Mouse (Mus musculus) liver, embryonic 14.5 days (tissue): ENCODE measurements at regions not wholly inside any gene's neighbourhood (a gene's known extent, or its start where the extent isn't known, plus 50 kb on each side); places are given as distances from the start of the nearest gene placed in this dataset.
A peak's percentile ranks its signal among the peaks of the same experiment; 100 is the strongest.

Experiments
- ATAC-seq: fragments of 200-750 bp; cut with Nextera tagmentation; 2 replicates; pipeline ENCODE4 v1.8.0; 2017; ENCODE audit warnings: moderate number of reproducible peaks, mild to moderate bottlenecking, moderate library complexity; ENCODE audit not compliant: insufficient read depth
- DNase-seq, 3 experiments: peaks; one replicate each; pipeline ENCODE4 v3.0.0-alpha.2; 2012 to 2013; ENCODE audit warnings: low read depth in 3 of 3, low spot score in 3 of 3
- H3K27ac ChIP-seq: fragments of 300-500 bp; sonication (generic); 2 replicates; pipeline ENCODE4 v1.5.1; 2014; ENCODE audit warnings: moderate library complexity, mild to moderate bottlenecking, control low read depth, inconsistent platforms
- H3K27me3 ChIP-seq: fragments of 300-500 bp; sonication (generic); 2 replicates; pipeline ENCODE4 v1.6.1; 2014; ENCODE audit warnings: mild to moderate bottlenecking, low read length, moderate library complexity; ENCODE audit not compliant: control insufficient read depth, insufficient read depth
- H3K36me3 ChIP-seq: fragments of 300-500 bp; sonication (generic); replicated peaks from 2 replicates; pipeline ENCODE4 v1.6.1; 2014; ENCODE audit warnings: low read depth; ENCODE audit not compliant: control insufficient read depth, insufficient read depth
- H3K4me1 ChIP-seq, 2 experiments: fragments of 200-500 bp in 1 of 2; fragments of 300-500 bp in 1 of 2; sonication (generic) in 1 of 2; replicated peaks; 2 replicates each; pipeline ENCODE4 v1.6.1; 2012 to 2014; ENCODE audit warnings: antibody characterized with exemption in 1 of 2, inconsistent platforms in 1 of 2, low read length in 1 of 2; ENCODE audit not compliant: control insufficient read depth in 2 of 2, insufficient read depth in 2 of 2
- H3K4me2 ChIP-seq: fragments of 300-500 bp; sonication (generic); 2 replicates; pipeline ENCODE4 v1.6.1; 2014; ENCODE audit warnings: low read depth, mild to moderate bottlenecking, control low read depth, moderate library complexity
- H3K4me3 ChIP-seq, 2 experiments: fragments of 200-500 bp in 1 of 2; fragments of 300-500 bp in 1 of 2; sonication (generic) in 1 of 2; 2 replicates each; pipeline ENCODE4 v1.5.1; 2012 to 2014; ENCODE audit warnings: low read depth in 2 of 2, low read length in 2 of 2, mild to moderate bottlenecking in 2 of 2, control low read depth in 1 of 2, inconsistent platforms in 1 of 2, moderate library complexity in 1 of 2; ENCODE audit not compliant: insufficient read depth in 1 of 2
- H3K9ac ChIP-seq: fragments of 300-500 bp; sonication (generic); replicated peaks from 2 replicates; pipeline ENCODE4 v1.6.1; 2014; ENCODE audit warnings: mild to moderate bottlenecking, control low read depth, moderate library complexity
- H3K9me3 ChIP-seq: fragments of 300-500 bp; sonication (generic); 2 replicates; pipeline ENCODE4 v1.6.1; 2016; ENCODE audit warnings: low read length, mixed read lengths; ENCODE audit not compliant: control insufficient read depth
- CTCF ChIP-seq: IDR thresholded peaks from 2 replicates; pipeline ENCODE4 v1.5.1; 2016; ENCODE audit warnings: antibody characterized with exemption, low read depth, control low read depth
- EP300 ChIP-seq: IDR thresholded peaks from 2 replicates; pipeline ENCODE4 v1.6.1; 2016; ENCODE audit warnings: antibody characterized with exemption, low read depth
- WGBS: fragments of 180-500 bp; shearing (Covaris S2); extraction: QIAGEN DNeasy Blood & Tissue Kit; methylation state at CpG from one replicate; pipeline ENCODE4 v1.1.7; 2014; ENCODE audit not compliant: insufficient replicate concordance; 5-methylcytosine and 5-hydroxymethylcytosine counted together

GRCm38 (mm10) chr1:151075541-151075940 is 82.3 kb upstream of the Hmcn1 start:
- ATAC-seq: no peak

GRCm38 (mm10) chr1:151078909-151079522 is 85.8 kb upstream of the Hmcn1 start:
- WGBS: 29% methylated on average over 16 of the region's 16 CpGs
- peak; percentile 57 for ATAC-seq
- H3K4me1 ChIP-seq: peaks cover 28 to 33% of the 10 kb centered on the region in 2 experiments
- TF ChIP-seq CTCF: peak; percentile 99
- TF ChIP-seq EP300: peak; percentile 32; the same call in 1 of the 2 replicates
- H3K4me2 ChIP-seq: peak overlapping the region; percentile 86
- H3K4me3 ChIP-seq: no peak overlapping the region
- H3K36me3 ChIP-seq: no peaks in the 10 kb centered on the region
- peak overlapping the region; percentile 77 for H3K9ac ChIP-seq
- DNase-seq: peak; percentile 64 to 72 (median 65)
- no peaks in the 10 kb centered on the region for H3K27me3 ChIP-seq
- H3K9me3 ChIP-seq: no peaks in the 10 kb centered on the region
- peak overlapping the region; percentile 94 for H3K27ac ChIP-seq

More at GRCm38 (mm10) chr1:151075541-151075940, 82.3 kb upstream of the Hmcn1 start:
- Histone ChIP-seq H3K36me3 (no peaks in the 10 kb centered on the region), H3K4me1 (peaks cover 15 to 22% of the 10 kb centered on the region in 2 experiments), H3K9ac (no peak overlapping the region), H3K9me3 (no peaks in the 10 kb centered on the region), H3K27me3 (no peaks in the 10 kb centered on the region), H3K27ac (no peak overlapping the region), H3K4me3 (no peak overlapping the region), H3K4me2 (no peak overlapping the region)
- TF ChIP-seq EP300: no peak
- no peak for DNase-seq
- WGBS: 70% methylated on average over 6 of the region's 6 CpGs

- H3K9ac ChIP-seq: peak overlapping the region; percentile 77
Observed at GRCm38 (mm10) chr1:151079614-151080360, 86.6 kb upstream of the Hmcn1 start.

GRCm38 (mm10) chr1:151080510-151080980 is 87.3 kb upstream of the Hmcn1 start:
- TF ChIP-seq EP300: no peak
- TF ChIP-seq CTCF: peak; percentile 43; the same call in 1 of the 2 replicates
- H3K4me1 ChIP-seq: peaks cover 26 to 28% of the 10 kb centered on the region in 2 experiments
- peak; percentile 39 for ATAC-seq
- H3K27me3 ChIP-seq: no peaks in the 10 kb centered on the region
- H3K4me3 ChIP-seq: peak overlapping the region in 1 of 2 experiments; percentile 20; a peak in 1 of 4 replicates
- WGBS: 21% methylated on average over 9 of the region's 9 CpGs
- peak overlapping the region; percentile 77 for H3K9ac ChIP-seq
- DNase-seq: no peak
- H3K27ac ChIP-seq: peak overlapping the region; percentile 94
- H3K9me3 ChIP-seq: no peaks in the 10 kb centered on the region
- peak overlapping the region; percentile 86 for H3K4me2 ChIP-seq
- no peaks in the 10 kb centered on the region for H3K36me3 ChIP-seq

More at GRCm38 (mm10) chr1:151079614-151080360, 86.6 kb upstream of the Hmcn1 start:
- peak overlapping the region; percentile 86 for H3K4me2 ChIP-seq
- TF ChIP-seq EP300 (peak; percentile 93), CTCF (no peak)
- 26% methylated on average over 15 of the region's 15 CpGs for WGBS
- no peaks in the 10 kb centered on the region for H3K9me3 ChIP-seq
- H3K27ac ChIP-seq: peak overlapping the region; percentile 94
- no peaks in the 10 kb centered on the region for H3K27me3 ChIP-seq
- peak; percentile 78 to 81 (median 80) for DNase-seq
- no peaks in the 10 kb centered on the region for H3K36me3 ChIP-seq
- peak overlapping the region; percentile 31 to 36; a peak in 3 of 4 replicates for H3K4me3 ChIP-seq
- peaks cover 28 to 30% of the 10 kb centered on the region in 2 experiments for H3K4me1 ChIP-seq
- ATAC-seq: peak; percentile 91

GRCm38 (mm10) chr1:151082510-151083033 is 89.3 kb upstream of the Hmcn1 start:
- ATAC-seq: no peak
- no peaks in the 10 kb centered on the region for H3K36me3 ChIP-seq
- H3K9ac ChIP-seq: no peak overlapping the region
- H3K9me3 ChIP-seq: no peaks in the 10 kb centered on the region
- no peak for TF ChIP-seq EP300
- TF ChIP-seq CTCF: no peak
- no peak for DNase-seq
- H3K4me1 ChIP-seq: peaks cover 31 to 33% of the 10 kb centered on the region in 2 experiments
- H3K4me2 ChIP-seq: no peak overlapping the region
- no peaks in the 10 kb centered on the region for H3K27me3 ChIP-seq
- 81% methylated on average over 5 of the region's 5 CpGs for WGBS
- no peak overlapping the region for H3K4me3 ChIP-seq
- H3K27ac ChIP-seq: no peak overlapping the region
